Mouse (Mus musculus) embryonic fibroblast, embryonic 13.5 days (primary cell): ENCODE measurements around the gene Fam221b. TPM values are rescaled to one million over a fixed set of nuclear protein-coding genes. Genes with fewer than 3 reads are reported as not detected.
A peak's percentile ranks its signal among the peaks of the same experiment; 100 is the strongest.

ENCODE experiments used
- H3K27ac ChIP-seq: 2 replicates; pipeline ENCODE4 v1.5.1; 2012; ENCODE audit warnings: low read length, control low read depth, inconsistent platforms; ENCODE audit not compliant: insufficient read depth
- H3K4me1 ChIP-seq: 2 replicates; pipeline ENCODE4 v1.6.1; 2011; ENCODE audit warnings: low read length; ENCODE audit not compliant: control insufficient read depth, insufficient read depth
- H3K4me3 ChIP-seq: 2 replicates; pipeline ENCODE4 v1.5.1; 2011; ENCODE audit warnings: mild to moderate bottlenecking, control low read depth, low read length; ENCODE audit not compliant: insufficient read depth
- CTCF ChIP-seq: IDR thresholded peaks from 2 replicates; pipeline ENCODE4 v1.5.1; 2011; ENCODE audit warnings: mild to moderate bottlenecking, control low read depth, low read length, moderate library complexity, borderline replicate concordance; ENCODE audit not compliant: insufficient read depth
- POLR2A ChIP-seq: IDR thresholded peaks from 2 replicates; pipeline ENCODE4 v1.6.1; 2011; ENCODE audit warnings: low read depth, mild to moderate bottlenecking, control low read depth, low read length, moderate library complexity
- polyA plus RNA-seq: library from polyadenylated mRNA; stranded (reverse); fragments of >200 nt; gene quantifications from 2 replicates; pipeline ENCODE4 v1.2.4, GENCODE M21; 2011; ENCODE audit warnings: low read depth; ENCODE audit not compliant: missing spikeins, insufficient read length

Gene Fam221b
- polyA plus RNA-seq, result 0.62 and 0.67 TPM in 2 replicates

- no peaks in the 10 kb centered on the region for H3K4me1 ChIP-seq
- TF ChIP-seq POLR2A (peak; percentile 78), CTCF (no peak)
- no peak within 1 kb of the TSS for H3K27ac ChIP-seq
- peak within 1 kb of the TSS; percentile 48 for H3K4me3 ChIP-seq
These were observed at the start of gene Fam221b, which contains the start of gene Tmem8b for GRCm38 (mm10) chr4:43668782-43669427. Gene Fam221b (minus strand): TSS chr4:43669145. Gene Tmem8b (plus strand): TSS chr4:43668971.

DNA sequence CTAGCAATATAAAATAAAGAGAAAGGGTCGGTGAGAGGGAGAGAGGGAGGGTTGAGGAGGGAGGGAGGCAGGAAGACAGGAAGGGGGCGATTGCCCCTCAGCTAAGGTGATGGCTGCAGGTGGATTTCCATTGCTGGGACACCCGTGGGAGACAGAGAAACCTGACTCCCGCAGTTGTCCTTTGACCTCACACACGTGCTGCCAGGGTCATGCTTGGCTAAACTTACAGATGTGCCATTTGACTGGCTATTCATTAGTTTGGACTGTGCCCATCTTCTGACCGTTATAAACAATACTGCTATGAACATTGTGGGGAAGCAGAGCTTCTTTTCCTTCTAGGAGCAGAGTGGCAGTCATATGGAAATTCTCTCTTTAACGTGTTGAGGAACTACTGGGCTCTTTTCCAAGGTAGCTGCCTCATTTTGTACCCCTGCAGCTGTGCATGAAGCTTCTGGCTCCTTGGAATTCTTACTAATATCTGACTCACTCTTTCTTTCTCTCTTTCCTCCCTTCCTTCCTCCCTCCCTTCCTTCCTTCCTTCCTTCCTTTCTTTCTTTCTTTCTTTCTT lies 44.8 kb upstream of the Fam221b start:
- Histone ChIP-seq H3K4me3 (no peak overlapping the region), H3K27ac (no peak overlapping the region), H3K4me1 (peaks cover 2% of the 10 kb centered on the region; the same call in 1 of the 2 replicates)
- no peak for TF ChIP-seq POLR2A
- TF ChIP-seq CTCF, result no peak

DNA sequence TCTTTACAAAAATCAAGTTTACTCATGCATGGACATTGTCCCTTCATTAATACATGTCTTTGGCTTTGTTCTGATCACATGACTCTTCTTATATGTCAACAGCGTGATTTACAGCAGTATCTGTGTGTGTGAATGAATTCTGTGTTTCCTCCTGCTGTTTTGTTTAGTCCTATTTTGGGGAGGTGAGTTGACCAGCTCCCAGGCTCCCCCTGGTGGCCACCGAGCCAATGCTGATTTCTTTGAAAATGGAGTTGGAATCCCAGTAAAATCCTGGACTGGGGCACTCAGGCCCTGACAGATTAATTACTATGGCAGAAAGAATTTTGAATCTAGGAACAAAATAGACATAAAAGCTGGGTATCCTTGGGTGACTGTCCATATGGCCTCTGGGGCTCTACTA lies 42.9 kb upstream of the Fam221b start:
- TF ChIP-seq CTCF (peak; percentile 45), POLR2A (no peak)
- Histone ChIP-seq H3K4me3 (no peak overlapping the region), H3K4me1 (peaks cover 2% of the 10 kb centered on the region; the same call in 1 of the 2 replicates), H3K27ac (no peak overlapping the region)

- TF ChIP-seq CTCF, result no peak
- no peak for TF ChIP-seq POLR2A
- Histone ChIP-seq H3K4me3 (no peak within 1 kb of the TSS), H3K4me1 (peaks cover 2% of the 10 kb centered on the region; the same call in 1 of the 2 replicates), H3K27ac (no peak within 1 kb of the TSS)
These were observed 40.9 kb upstream of the Fam221b start, which contains the start of gene Olfr71 for GRCm38 (mm10) chr4:43709869-43710268. Gene Olfr71 (minus strand): TSS chr4:43710255.

- no peak for TF ChIP-seq POLR2A
- H3K4me1 ChIP-seq, result no peaks in the 10 kb centered on the region
- H3K27ac ChIP-seq, result no peak overlapping the region
- H3K4me3 ChIP-seq, result no peak overlapping the region
These were observed 37.0 kb upstream of the Fam221b start for GRCm38 (mm10) chr4:43705991-43706390.

DNA sequence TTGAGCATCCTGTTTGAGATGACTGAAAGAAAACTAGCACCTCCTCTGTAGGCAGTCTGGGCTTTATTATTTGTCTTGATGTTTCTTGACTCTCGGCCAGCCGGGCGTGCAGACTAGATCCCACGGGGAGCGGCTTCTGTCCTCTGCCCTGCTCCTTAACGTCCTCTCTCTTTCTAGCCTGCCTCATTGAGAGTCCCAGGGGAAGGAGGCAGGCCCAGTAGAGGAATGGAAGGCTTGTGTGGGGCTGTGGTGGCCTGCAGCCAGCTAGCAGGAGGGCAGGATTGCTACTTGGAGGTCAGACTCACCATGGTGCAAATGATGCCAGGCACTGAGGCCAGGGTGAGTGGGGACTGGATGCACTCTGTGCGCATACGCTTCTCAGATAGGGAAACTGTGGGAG lies 34.9 kb upstream of the Fam221b start:
- no peak for TF ChIP-seq POLR2A
- no peak for TF ChIP-seq CTCF
- Histone ChIP-seq H3K4me1 (no peaks in the 10 kb centered on the region), H3K4me3 (no peak overlapping the region), H3K27ac (no peak overlapping the region)

DNA sequence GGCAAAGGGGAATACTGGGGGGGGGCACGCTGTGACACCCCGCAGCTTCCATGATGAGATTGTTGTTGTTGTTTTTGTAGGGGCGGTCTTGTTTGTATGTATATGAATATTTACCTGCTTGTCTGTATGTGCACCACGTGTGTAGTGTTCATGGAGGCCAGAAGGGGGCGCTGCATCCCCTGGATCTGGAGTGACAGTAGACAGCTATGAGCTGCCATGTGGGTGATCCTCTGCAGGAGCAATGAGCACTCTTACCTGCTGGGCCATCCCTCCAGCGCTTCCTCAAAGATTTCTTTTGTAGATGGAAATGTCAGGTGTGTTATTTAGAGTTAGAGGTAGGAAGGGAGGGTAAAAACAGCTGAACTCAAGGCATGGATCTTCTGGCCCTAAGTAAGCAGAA lies 34.5 kb upstream of the Fam221b start:
- TF ChIP-seq CTCF (peak; percentile 32; the same call in 1 of the 2 replicates), POLR2A (no peak)
- Histone ChIP-seq H3K4me3 (no peak overlapping the region), H3K27ac (no peak overlapping the region), H3K4me1 (no peaks in the 10 kb centered on the region)

- no peaks in the 10 kb centered on the region for H3K4me1 ChIP-seq
- H3K27ac ChIP-seq, result no peak within 1 kb of the TSS
- no peak for TF ChIP-seq POLR2A
- no peak for TF ChIP-seq CTCF
- no peak within 1 kb of the TSS for H3K4me3 ChIP-seq
These were observed 31.8 kb upstream of the Fam221b start, which contains the start of gene Olfr70 for GRCm38 (mm10) chr4:43700707-43701106. Gene Olfr70 (minus strand): TSS chr4:43700807.

- no peak for TF ChIP-seq POLR2A
- no peak for TF ChIP-seq CTCF
- H3K4me1 ChIP-seq, result peaks cover 6% of the 10 kb centered on the region; the same call in 1 of the 2 replicates
- no peak overlapping the region for H3K4me3 ChIP-seq
- H3K27ac ChIP-seq, result no peak overlapping the region
These were observed 27.6 kb upstream of the Fam221b start for GRCm38 (mm10) chr4:43696561-43696960.

DNA sequence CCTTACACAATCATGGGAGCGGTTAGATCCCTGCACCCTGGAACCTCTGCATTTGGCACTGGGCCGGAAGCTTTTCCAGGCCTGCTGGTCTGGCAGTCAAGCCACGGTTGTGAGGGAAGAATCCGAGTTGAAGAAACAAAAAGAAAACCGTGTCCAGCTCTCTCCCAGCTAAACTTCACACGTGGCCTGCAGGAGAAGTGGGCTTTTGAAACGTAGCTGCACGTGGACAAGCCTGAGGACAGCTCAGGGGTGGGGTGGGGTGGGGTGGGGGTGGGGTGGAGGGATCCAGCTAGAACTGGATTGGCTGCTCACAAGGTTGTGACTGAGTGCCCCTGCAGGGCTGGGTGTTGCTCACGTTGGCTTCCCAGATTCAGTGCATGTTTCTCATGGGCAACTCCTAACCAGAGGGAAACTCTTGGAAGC lies 26.3 kb upstream of the Fam221b start:
- no peak overlapping the region for H3K4me3 ChIP-seq
- TF ChIP-seq CTCF (no peak), POLR2A (no peak)

More for the DNA sequence above, 26.3 kb upstream of the Fam221b start:
- Histone ChIP-seq H3K4me1 (peaks cover 6% of the 10 kb centered on the region; the same call in 1 of the 2 replicates), H3K27ac (no peak overlapping the region)
